Mouse (Mus musculus) neural tube, embryonic 11.5 days (tissue): ENCODE results near the gene Ddx28. TPM values are rescaled to one million over a fixed set of nuclear protein-coding genes. Genes with fewer than 3 reads are reported as not detected.

Experiments used
- ATAC-seq: fragments of 200-750 bp; cut with Nextera tagmentation; 2 replicates; pipeline ENCODE4 v1.8.0; 2017; ENCODE audit warnings: moderate number of reproducible peaks, mild to moderate bottlenecking, moderate TSS enrichment, moderate library complexity; ENCODE audit not compliant: insufficient read depth, low FRiP score, low TSS enrichment
- DNase-seq: peaks from one replicate; pipeline ENCODE4 v3.0.0-alpha.2; 2015; ENCODE audit warnings: low spot score
- H3K27ac ChIP-seq: fragments of 300-500 bp; sonication (generic); 2 replicates; pipeline ENCODE4 v1.5.1; 2014; ENCODE audit warnings: low read depth, mild to moderate bottlenecking, low read length
- H3K27me3 ChIP-seq: fragments of 300-500 bp; sonication (generic); 2 replicates; pipeline ENCODE4 v1.6.1; 2014; ENCODE audit warnings: mild to moderate bottlenecking, low read length, mixed read lengths; ENCODE audit not compliant: control insufficient read depth, insufficient read depth
- H3K36me3 ChIP-seq: fragments of 300-500 bp; sonication (generic); 2 replicates; pipeline ENCODE4 v1.6.1; 2014; ENCODE audit warnings: mild to moderate bottlenecking, low read length, moderate library complexity, mixed read lengths; ENCODE audit not compliant: control insufficient read depth, insufficient read depth
- H3K4me1 ChIP-seq: fragments of 300-500 bp; sonication (generic); 2 replicates; pipeline ENCODE4 v1.6.1; 2014; ENCODE audit warnings: low read length, mixed read lengths; ENCODE audit not compliant: control insufficient read depth, insufficient read depth
- H3K4me2 ChIP-seq: fragments of 300-500 bp; sonication (generic); 2 replicates; pipeline ENCODE4 v1.6.1; 2014; ENCODE audit warnings: low read depth, mild to moderate bottlenecking, moderate library complexity
- H3K4me3 ChIP-seq: fragments of 300-500 bp; sonication (generic); 2 replicates; pipeline ENCODE4 v1.5.1; 2014; ENCODE audit warnings: low read depth, low read length
- H3K9ac ChIP-seq: fragments of 300-500 bp; sonication (generic); 2 replicates; pipeline ENCODE4 v1.6.1; 2014; ENCODE audit warnings: mild to moderate bottlenecking, low read length
- H3K9me3 ChIP-seq: fragments of 300-500 bp; sonication (generic); 2 replicates; pipeline ENCODE4 v1.6.1; 2016; ENCODE audit warnings: low read length; ENCODE audit not compliant: control insufficient read depth
- WGBS: fragments of 180-500 bp; shearing (Covaris S2); extraction: QIAGEN DNeasy Blood & Tissue Kit; methylation state at CpG from one replicate; pipeline ENCODE4 v1.1.7; 2014; 5-methylcytosine and 5-hydroxymethylcytosine counted together
- polyA plus RNA-seq: library from polyadenylated mRNA; unstranded; fragments of >200 nt; fragmentation: Nextera tagmentation; extraction: Ambion mirVana; gene quantifications from 2 replicates; pipeline ENCODE4 v1.2.1, GENCODE M21; 2014

Gene Ddx28
- polyA plus RNA-seq, 1 experiment from 2014 or later = 24.4 TPM

- H3K9ac ChIP-seq = no peak overlapping the region
- 91% methylated on average over 3 of the region's 3 CpGs for WGBS
- H3K4me1 ChIP-seq = no peaks in the 10 kb centered on the region
- H3K9me3 ChIP-seq = no peaks in the 10 kb centered on the region
- no peak overlapping the region for H3K27ac ChIP-seq
- DNase-seq (no peak), ATAC-seq (no peak)
- H3K27me3 ChIP-seq = no peaks in the 10 kb centered on the region
- no peak overlapping the region for H3K4me3 ChIP-seq
- no peak overlapping the region for H3K4me2 ChIP-seq
- H3K36me3 ChIP-seq = no peaks in the 10 kb centered on the region
Measured at GRCm38 (mm10) chr8:106051068-106051467, 39.4 kb upstream of the Ddx28 start.

GRCm38 (mm10) chr8:106049840-106050239, 38.2 kb upstream of the Ddx28 start:
- 86% methylated on average over 6 of the region's 6 CpGs for WGBS
- Histone ChIP-seq H3K36me3 (no peaks in the 10 kb centered on the region), H3K9me3 (no peaks in the 10 kb centered on the region), H3K9ac (no peak overlapping the region), H3K27me3 (no peaks in the 10 kb centered on the region), H3K4me3 (no peak overlapping the region), H3K27ac (no peak overlapping the region), H3K4me1 (no peaks in the 10 kb centered on the region), H3K4me2 (no peak overlapping the region)
- DNase-seq (no peak), ATAC-seq (no peak)

GRCm38 (mm10) chr8:106047854-106048630, 36.4 kb upstream of the Ddx28 start:
- Histone ChIP-seq H3K27ac (no peak overlapping the region), H3K4me3 (no peak overlapping the region), H3K27me3 (no peaks in the 10 kb centered on the region), H3K9me3 (no peaks in the 10 kb centered on the region), H3K36me3 (no peaks in the 10 kb centered on the region), H3K4me1 (no peaks in the 10 kb centered on the region), H3K4me2 (no peak overlapping the region), H3K9ac (no peak overlapping the region)
- ATAC-seq = no peak
- WGBS = 93% methylated on average over 5 of the region's 5 CpGs
- no peak for DNase-seq

GRCm38 (mm10) chr8:106046872-106047559, 35.3 kb upstream of the Ddx28 start:
- Histone ChIP-seq H3K9me3 (no peaks in the 10 kb centered on the region), H3K4me3 (no peak overlapping the region), H3K4me2 (no peak overlapping the region), H3K27me3 (no peaks in the 10 kb centered on the region), H3K27ac (no peak overlapping the region), H3K36me3 (no peaks in the 10 kb centered on the region), H3K9ac (no peak overlapping the region), H3K4me1 (no peaks in the 10 kb centered on the region)
- no peak for DNase-seq
- ATAC-seq = no peak
- WGBS = 86% methylated on average over 11 of the region's 11 CpGs

GRCm38 (mm10) chr8:106044151-106044550, 32.5 kb upstream of the Ddx28 start:
- DNase-seq = peak; percentile 34
- Histone ChIP-seq H3K4me3 (no peak overlapping the region), H3K27ac (no peak overlapping the region; the same call in 1 of the 2 replicates), H3K9ac (no peak overlapping the region), H3K9me3 (no peaks in the 10 kb centered on the region), H3K27me3 (no peaks in the 10 kb centered on the region), H3K36me3 (no peaks in the 10 kb centered on the region; the same call in 1 of the 2 replicates), H3K4me1 (no peaks in the 10 kb centered on the region), H3K4me2 (no peak overlapping the region)
- no peak for ATAC-seq
- 83% methylated on average over 3 of the region's 3 CpGs for WGBS

GRCm38 (mm10) chr8:106043055-106043454, 31.4 kb upstream of the Ddx28 start:
- Histone ChIP-seq H3K9me3 (no peaks in the 10 kb centered on the region), H3K4me2 (no peak overlapping the region), H3K36me3 (no peaks in the 10 kb centered on the region; the same call in 1 of the 2 replicates), H3K27ac (no peak overlapping the region), H3K27me3 (no peaks in the 10 kb centered on the region), H3K4me1 (no peaks in the 10 kb centered on the region), H3K4me3 (no peak overlapping the region), H3K9ac (no peak overlapping the region)
- WGBS = 65% methylated on average over 2 of the region's 2 CpGs
- no peak for ATAC-seq
- no peak for DNase-seq

- WGBS = 75% methylated on average over 4 of the region's 4 CpGs
- Histone ChIP-seq H3K36me3 (no peaks in the 10 kb centered on the region; the same call in 1 of the 2 replicates), H3K27ac (no peak overlapping the region), H3K4me1 (no peaks in the 10 kb centered on the region), H3K4me3 (no peak overlapping the region), H3K9me3 (no peaks in the 10 kb centered on the region), H3K4me2 (no peak overlapping the region), H3K9ac (no peak overlapping the region), H3K27me3 (no peaks in the 10 kb centered on the region)
- ATAC-seq = no peak
- no peak for DNase-seq
Measured at GRCm38 (mm10) chr8:106040218-106040617, 28.5 kb upstream of the Ddx28 start.

- DNase-seq (no peak), ATAC-seq (no peak)
- Histone ChIP-seq H3K9me3 (no peaks in the 10 kb centered on the region), H3K4me1 (no peaks in the 10 kb centered on the region), H3K4me3 (no peak overlapping the region), H3K9ac (no peak overlapping the region), H3K4me2 (no peak overlapping the region), H3K36me3 (no peaks in the 10 kb centered on the region; the same call in 1 of the 2 replicates), H3K27ac (no peak overlapping the region), H3K27me3 (no peaks in the 10 kb centered on the region)
- WGBS = 91% methylated on average over 4 of the region's 4 CpGs
Measured at GRCm38 (mm10) chr8:106039605-106040004, 27.9 kb upstream of the Ddx28 start.

- no peaks in the 10 kb centered on the region for H3K27me3 ChIP-seq
- no peaks in the 10 kb centered on the region for H3K4me1 ChIP-seq
- H3K36me3 ChIP-seq = no peaks in the 10 kb centered on the region; the same call in 1 of the 2 replicates
- H3K4me2 ChIP-seq = no peak overlapping the region
- no peak overlapping the region for H3K27ac ChIP-seq
- ATAC-seq (no peak), DNase-seq (no peak)
- WGBS = 94% methylated on average over 10 of the region's 10 CpGs
- H3K9ac ChIP-seq = no peak overlapping the region
- H3K4me3 ChIP-seq = no peak overlapping the region
- no peaks in the 10 kb centered on the region for H3K9me3 ChIP-seq
Measured at GRCm38 (mm10) chr8:106038721-106039120, 27.0 kb upstream of the Ddx28 start.
